ENCODE assay signal across 8 mouse cellular contexts in genomic region chr8:86623911-86624731, GRCm38 (mm10). TPM values are rescaled to one million over a fixed set of nuclear protein-coding genes. Genes with fewer than 3 reads are reported as not detected.
DNase-seq lines count a peak whose midpoint lies in the region; ATAC-seq and TF ChIP-seq lines count a peak whose summit lies in the region.

TSS of gene Lonp2 (plus strand) at chr8:86624043.

- H3K27me3 ChIP-seq in hindbrain, embryonic 10.5 days (ENCODE audit: insufficient read depth, poor library complexity, severe bottlenecking) = no peaks in the 10 kb centered on the region
- H3K27me3 ChIP-seq in lung, postnatal 0 days (replicated peaks; ENCODE audit: insufficient read depth, low read length) = no peaks in the 10 kb centered on the region

- H3K9ac ChIP-seq in lung, postnatal 0 days (replicated peaks; ENCODE audit: low read depth) = peak within 1 kb of the TSS; percentile 78

- under 1% methylated on average over 62 of the region's 62 CpGs for WGBS in hindbrain, embryonic 10.5 days
- WGBS in lung, postnatal 0 days = 1% methylated on average over 62 of the region's 62 CpGs

- ATAC-seq in frontal cortex, adult (ENCODE audit: low TSS enrichment) = peak; percentile 97
- ATAC-seq in lung, postnatal 0 days = peak; percentile 100

- peaks cover 20% of the 10 kb centered on the region for H3K4me1 ChIP-seq in hindbrain, embryonic 10.5 days (replicated peaks)
- H3K4me1 ChIP-seq in lung, postnatal 0 days (ENCODE audit: insufficient read depth, low read depth, low read length) = peaks cover 5% of the 10 kb centered on the region; the same call in 1 of the 2 replicates

- H3K9me3 ChIP-seq in hindbrain, embryonic 10.5 days = no peaks in the 10 kb centered on the region
- no peaks in the 10 kb centered on the region for H3K9me3 ChIP-seq in lung, postnatal 0 days (ENCODE audit: low read length)

- H3K27ac ChIP-seq in hindbrain, embryonic 10.5 days = peak within 1 kb of the TSS; percentile 88
- H3K27ac ChIP-seq in lung, postnatal 0 days (ENCODE audit: low read length) = peak within 1 kb of the TSS; percentile 86

- peak; percentile 81 for DNase-seq in MEL-GATA-1-ER (ENCODE audit: extremely low read depth, low read depth)
- DNase-seq in cerebellum, adult 8-10 months = peak; percentile 95
- DNase-seq in hindbrain, embryonic 10.5 days (ENCODE audit: low spot score) = peak; percentile 98
- DNase-seq in layer of hippocampus, adult 9-11 months = peak; percentile 98
- peak; percentile 99 for DNase-seq in lung, postnatal 0 days (ENCODE audit: low spot score)
- DNase-seq in ovary, postnatal 14 days (ENCODE audit: low spot score) = peak; percentile 95
- DNase-seq in thymus, postnatal 14 days = peak; percentile 99

- no peak for TF ChIP-seq CTCF in lung, postnatal 0 days (IDR thresholded peaks at IDR 0.05)

- no peak for TF ChIP-seq EP300 in lung, postnatal 0 days (IDR thresholded peaks at IDR 0.05)

- H3K36me3 ChIP-seq in hindbrain, embryonic 10.5 days = no peaks in the 10 kb centered on the region
- H3K36me3 ChIP-seq in lung, postnatal 0 days (ENCODE audit: insufficient read depth, low read length) = no peaks in the 10 kb centered on the region

- H3K4me3 ChIP-seq in hindbrain, embryonic 10.5 days = peak within 1 kb of the TSS; percentile 96
- peak within 1 kb of the TSS; percentile 76 for H3K4me3 ChIP-seq in lung, postnatal 0 days (ENCODE audit: low read depth, low read length)

- peak within 1 kb of the TSS; percentile 80 for H3K4me2 ChIP-seq in lung, postnatal 0 days (replicated peaks; ENCODE audit: low read depth, low read length)

RNA-seq across cellular contexts. Expression of gene Lonp2, which starts in this region (rescaled TPM):
- 57.6 and 69.3 TPM in 2 replicates for polyA plus RNA-seq in hindbrain, embryonic 10.5 days (2016; fragmentation: Nextera tagmentation; extraction: Ambion mirVana)
- polyA plus RNA-seq in lung, postnatal 0 days (2015; fragmentation: Nextera tagmentation; extraction: Ambion mirVana) = 37.9 and 48.9 TPM in 2 replicates

Comparison
In these comparisons a context has a peak if more than half of its experiments do, and no peak if none do; other contexts are left out.
1. Peak in every context shown above with its lines: DNase-seq, ATAC-seq, H3K4me3 ChIP-seq and H3K27ac ChIP-seq.